Mouse (Mus musculus): ENCODE data around the gene Map3k13.
"Not testable (repeated sequence)": the region's sequence is repeated elsewhere in the genome, so short reads cannot be mapped to it uniquely, and the experiment has no call there.

Map3k13 gene

GRCm38 (mm10) chr16:21793875-21794696 is at the start of gene Map3k13:
TSS of gene Map3k13 (plus strand) at chr16:21794346.
- peak; percentile 97 for DNase-seq (ENCODE audit: low read depth, low spot score)

GRCm38 (mm10) chr16:21758447-21758846 is 35.7 kb upstream of the Map3k13 start:
- DNase-seq (ENCODE audit: low read depth, low spot score): no peak

DNA sequence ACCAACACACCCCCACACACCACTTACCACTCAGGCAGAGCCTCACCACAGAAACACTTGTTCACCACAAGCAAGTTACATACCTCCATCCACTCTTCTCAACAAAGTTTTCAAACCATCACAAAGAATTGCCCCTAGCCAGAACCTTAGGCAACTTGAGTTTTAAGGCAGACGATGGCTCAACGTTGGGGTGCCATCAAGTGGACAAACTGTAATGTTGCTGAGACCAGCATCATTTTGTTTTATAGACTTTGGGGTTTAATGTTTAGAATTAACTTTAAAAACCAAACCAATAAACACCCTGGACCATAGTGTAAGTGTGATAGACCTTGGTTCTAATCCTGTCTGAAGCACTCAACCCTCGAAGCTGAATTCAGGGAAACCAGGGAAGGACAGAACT is 25.9 kb upstream of the Map3k13 start:
- no peak for DNase-seq (ENCODE audit: low read depth, low spot score)

DNA sequence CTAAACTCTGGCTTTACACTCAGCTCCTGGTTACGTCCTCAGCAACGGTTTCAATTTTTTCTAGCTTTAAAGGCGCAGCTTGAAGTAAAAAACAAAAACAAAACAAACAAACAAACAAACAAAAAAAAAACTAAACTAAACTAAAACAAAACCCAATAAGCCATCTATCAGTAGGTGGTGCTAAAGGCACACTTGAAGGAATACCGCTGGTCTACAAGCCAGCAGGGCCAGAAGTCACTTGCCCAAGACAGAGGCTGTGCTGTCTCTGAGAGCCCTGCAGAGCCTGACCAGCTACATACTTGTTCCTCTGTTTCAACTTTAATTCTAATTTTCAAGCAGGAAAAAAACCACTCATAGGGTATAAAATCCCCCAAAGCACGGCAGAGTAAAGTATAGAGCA is 24.5 kb upstream of the Map3k13 start:
- DNase-seq (ENCODE audit: low read depth, low spot score): no peak

GRCm38 (mm10) chr16:21774725-21775124 is 19.4 kb upstream of the Map3k13 start:
- no peak for DNase-seq (ENCODE audit: low read depth, low spot score)

DNA sequence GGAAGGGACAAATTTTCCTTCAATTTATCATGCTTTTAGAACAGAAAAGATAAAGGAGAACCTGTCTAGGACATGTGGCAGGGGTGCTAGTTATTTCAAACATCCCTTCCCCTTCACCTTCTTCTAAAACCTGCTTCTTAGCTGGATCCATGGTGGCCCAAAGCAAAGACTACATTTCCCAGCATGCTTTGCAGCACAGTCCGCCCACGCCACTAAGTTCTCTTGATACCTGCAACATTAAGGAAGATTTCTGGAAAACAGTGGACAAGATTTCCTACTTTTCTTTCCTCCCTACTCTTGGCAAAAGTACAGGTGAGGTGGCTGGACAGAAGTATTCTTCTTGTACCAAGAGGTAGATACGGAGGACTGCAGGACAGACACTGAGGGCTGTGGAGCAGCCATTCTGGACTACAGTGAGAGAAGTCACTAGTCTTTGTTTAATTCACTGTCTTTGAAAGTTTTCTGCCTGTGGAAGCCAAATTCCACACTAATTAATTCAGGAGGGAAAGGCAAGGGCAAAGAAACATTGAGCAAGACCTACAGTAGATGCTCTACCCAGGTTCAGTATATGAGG is 15.8 kb upstream of the Map3k13 start:
- DNase-seq (ENCODE audit: low read depth, low spot score): no peak

DNA sequence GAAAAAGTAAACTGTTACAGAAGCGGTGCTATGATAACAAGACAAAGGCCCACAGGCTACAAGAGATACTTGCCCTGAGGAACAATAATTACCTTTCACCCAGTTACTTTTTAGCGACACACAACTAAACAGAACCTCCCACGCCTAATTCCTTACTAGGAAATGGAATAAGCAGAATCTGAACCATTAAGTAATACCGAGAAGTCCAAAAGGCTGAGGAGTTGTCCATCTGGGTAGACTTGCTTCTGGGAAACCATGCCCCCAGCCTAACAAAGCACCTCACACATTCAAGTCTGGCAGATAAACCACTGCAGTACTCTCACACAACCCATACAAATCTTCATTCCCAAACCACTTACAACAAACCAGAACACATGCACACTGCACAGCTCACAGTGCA is 15.0 kb upstream of the Map3k13 start:
- no peak for DNase-seq (ENCODE audit: low read depth, low spot score)

- DNase-seq (ENCODE audit: low read depth, low spot score): no peak
These were observed 12.9 kb upstream of the Map3k13 start for GRCm38 (mm10) chr16:21781277-21781676.

GRCm38 (mm10) chr16:21781895-21782294 is 12.3 kb upstream of the Map3k13 start:
- no peak for DNase-seq (ENCODE audit: low read depth, low spot score)

GRCm38 (mm10) chr16:21782807-21783206 is 11.3 kb upstream of the Map3k13 start:
- DNase-seq (ENCODE audit: low read depth, low spot score): no peak

GRCm38 (mm10) chr16:21785000-21785399 is 9.1 kb upstream of the Map3k13 start:
- DNase-seq (ENCODE audit: low read depth, low spot score): no peak

GRCm38 (mm10) chr16:21786317-21786716 is 7.8 kb upstream of the Map3k13 start:
- no peak for DNase-seq (ENCODE audit: low read depth, low spot score)

- no peak for DNase-seq (ENCODE audit: low read depth, low spot score)
These were observed 6.4 kb upstream of the Map3k13 start, which contains the start of gene Ehhadh for GRCm38 (mm10) chr16:21787516-21788353. TSS of gene Ehhadh (minus strand) at chr16:21787807.

DNA sequence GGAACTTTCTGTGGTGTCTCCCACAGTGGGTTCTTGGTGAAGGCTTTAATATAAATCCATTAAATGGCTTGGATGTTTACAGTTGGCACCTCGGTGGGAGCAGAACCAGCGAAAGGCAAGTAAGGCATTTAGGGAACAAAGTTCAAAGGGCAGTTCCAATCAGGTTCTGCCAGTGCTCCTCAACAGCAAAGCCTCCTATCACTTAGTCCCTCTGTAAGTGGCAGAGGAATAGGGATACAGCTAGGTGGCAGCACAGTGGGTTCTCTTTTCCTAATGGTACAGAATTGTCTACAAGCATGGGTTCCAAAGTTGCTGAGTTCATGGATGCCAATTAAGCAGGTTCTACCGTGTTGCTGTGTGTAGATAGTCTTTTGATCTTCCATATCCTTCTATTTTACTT is 5.6 kb upstream of the Map3k13 start:
- no peak for DNase-seq (ENCODE audit: low read depth, low spot score)

DNA sequence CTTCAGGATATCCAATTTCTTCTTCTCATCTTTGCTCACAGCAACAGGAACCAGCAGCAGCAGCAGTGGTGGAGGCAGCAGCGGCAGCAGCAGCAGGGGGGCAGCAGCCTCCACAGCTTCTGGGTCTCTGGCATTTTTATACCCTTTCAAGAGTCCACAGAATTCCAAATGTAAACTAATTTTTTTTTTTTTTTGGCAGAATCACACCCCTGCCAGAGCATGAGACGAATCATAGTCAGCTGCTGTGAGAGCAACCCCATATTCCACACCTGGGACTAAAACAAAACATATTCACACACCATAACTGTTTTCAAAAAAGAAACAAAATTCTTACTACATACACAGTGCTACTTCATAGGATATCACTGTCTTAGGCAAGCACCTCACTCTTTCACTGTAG is 5.0 kb upstream of the Map3k13 start:
- no peak for DNase-seq (ENCODE audit: low read depth, low spot score)

DNA sequence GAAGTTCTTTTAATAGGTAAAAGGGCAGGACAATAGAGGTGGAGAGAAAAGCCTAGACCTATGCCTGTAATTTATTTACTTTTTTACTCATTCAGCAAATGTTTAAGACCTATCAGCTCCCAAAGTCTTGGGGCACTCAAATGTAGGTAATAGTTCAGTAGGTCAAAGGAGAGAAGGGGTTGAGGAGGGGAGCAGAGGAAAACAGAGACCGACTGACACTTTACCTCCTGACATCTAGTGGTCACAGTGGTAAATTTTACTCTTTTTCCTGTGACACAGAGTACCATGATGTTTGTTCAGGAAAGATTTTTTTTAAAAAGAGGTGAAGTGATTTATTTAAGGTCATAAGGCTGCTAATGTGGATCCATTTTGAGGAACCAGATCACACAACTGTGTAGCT is 3.7 kb upstream of the Map3k13 start:
- DNase-seq (ENCODE audit: low read depth, low spot score): no peak

GRCm38 (mm10) chr16:21791779-21792178 is 2.4 kb upstream of the Map3k13 start:
- DNase-seq (ENCODE audit: low read depth, low spot score): no peak

DNA sequence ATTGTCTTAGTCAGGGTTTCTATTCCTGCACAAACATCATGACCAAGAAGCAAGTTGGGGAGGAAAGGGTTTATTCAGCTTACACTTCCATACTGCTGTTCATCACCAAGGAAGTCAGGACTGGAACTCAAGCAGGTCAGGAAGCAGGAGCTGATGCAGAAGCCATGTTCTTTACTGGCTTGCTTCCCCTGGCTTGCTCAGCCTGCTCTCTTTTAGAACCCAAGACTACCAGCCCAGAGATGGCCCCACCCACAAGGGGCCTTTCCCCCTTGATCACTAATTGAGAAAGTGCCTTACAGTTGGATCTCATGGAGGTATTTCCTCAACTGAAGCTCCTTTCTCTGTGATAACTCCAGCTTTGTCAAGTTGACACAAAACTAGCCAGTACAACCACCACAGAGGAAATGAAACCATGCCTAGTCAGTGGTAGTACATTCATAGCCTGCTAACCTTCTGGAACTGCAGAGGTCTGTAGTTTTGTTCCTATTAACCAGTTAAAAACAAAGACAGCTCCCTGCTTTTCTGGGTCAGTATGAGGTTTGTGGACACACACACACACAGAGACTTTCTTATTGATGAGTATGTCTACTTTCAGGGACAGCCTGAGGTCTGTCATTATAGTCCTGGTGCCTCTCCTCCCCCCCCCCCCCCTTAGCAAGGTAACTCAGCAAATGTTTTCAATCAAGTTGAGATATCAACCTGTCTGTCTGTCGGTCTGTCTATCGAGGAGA is 901 bp upstream of the Map3k13 start:
- DNase-seq (ENCODE audit: low read depth, low spot score): not testable (repeated sequence)

GRCm38 (mm10) chr16:21794697-21795045 is 525 bp downstream of the Map3k13 start:
- no peak for DNase-seq (ENCODE audit: low read depth, low spot score)

- no peak for DNase-seq (ENCODE audit: low read depth, low spot score)
These were observed 925 bp downstream of the Map3k13 start for GRCm38 (mm10) chr16:21795071-21795470.

GRCm38 (mm10) chr16:21804258-21804657 is 10.1 kb downstream of the Map3k13 start:
- DNase-seq (ENCODE audit: low read depth, low spot score): no peak

DNA sequence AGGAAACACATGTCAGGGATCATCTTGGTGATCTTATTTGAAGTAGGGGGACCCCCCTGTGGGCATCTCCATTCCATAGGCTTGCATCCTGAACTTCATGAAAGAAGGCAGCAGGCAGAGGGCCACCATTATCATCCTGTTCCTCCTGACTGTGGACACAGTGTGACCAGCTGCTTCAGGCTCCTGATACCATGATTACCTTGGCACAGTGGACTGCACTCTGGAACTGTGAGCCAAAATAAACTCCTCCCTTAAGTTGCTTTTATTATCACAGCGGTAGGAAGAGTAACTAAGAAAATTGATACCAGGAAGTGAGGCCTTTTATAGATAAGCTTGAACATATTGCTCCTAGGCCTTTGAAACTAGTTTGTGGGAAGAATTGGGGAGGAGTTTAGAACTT is 12.7 kb downstream of the Map3k13 start:
- DNase-seq (ENCODE audit: low read depth, low spot score): no peak
